Mouse (Mus musculus) liver, embryonic 14.5 days (tissue): ENCODE measurements around the gene Hnrnpa2b1. TPM values are rescaled to one million over a fixed set of nuclear protein-coding genes. Genes with fewer than 3 reads are reported as not detected.
"Not testable (repeated sequence)": the region's sequence is repeated elsewhere in the genome, so short reads cannot be mapped to it uniquely, and the experiment has no call there.

Experiments
- ATAC-seq: fragments of 200-750 bp; cut with Nextera tagmentation; 2 replicates; pipeline ENCODE4 v1.8.0; 2017; ENCODE audit warnings: moderate number of reproducible peaks, mild to moderate bottlenecking, moderate library complexity; ENCODE audit not compliant: insufficient read depth
- DNase-seq, 3 experiments: peaks; one replicate each; pipeline ENCODE4 v3.0.0-alpha.2; 2012 to 2013; ENCODE audit warnings: low read depth in 3 of 3, low spot score in 3 of 3
- H3K27ac ChIP-seq: fragments of 300-500 bp; sonication (generic); 2 replicates; pipeline ENCODE4 v1.5.1; 2014; ENCODE audit warnings: moderate library complexity, mild to moderate bottlenecking, control low read depth, inconsistent platforms
- H3K27me3 ChIP-seq: fragments of 300-500 bp; sonication (generic); 2 replicates; pipeline ENCODE4 v1.6.1; 2014; ENCODE audit warnings: mild to moderate bottlenecking, low read length, moderate library complexity; ENCODE audit not compliant: control insufficient read depth, insufficient read depth
- H3K36me3 ChIP-seq: fragments of 300-500 bp; sonication (generic); replicated peaks from 2 replicates; pipeline ENCODE4 v1.6.1; 2014; ENCODE audit warnings: low read depth; ENCODE audit not compliant: control insufficient read depth, insufficient read depth
- H3K4me1 ChIP-seq, 2 experiments: fragments of 200-500 bp in 1 of 2; fragments of 300-500 bp in 1 of 2; sonication (generic) in 1 of 2; replicated peaks; 2 replicates each; pipeline ENCODE4 v1.6.1; 2012 to 2014; ENCODE audit warnings: antibody characterized with exemption in 1 of 2, inconsistent platforms in 1 of 2, low read length in 1 of 2; ENCODE audit not compliant: control insufficient read depth in 2 of 2, insufficient read depth in 2 of 2
- H3K4me2 ChIP-seq: fragments of 300-500 bp; sonication (generic); 2 replicates; pipeline ENCODE4 v1.6.1; 2014; ENCODE audit warnings: low read depth, mild to moderate bottlenecking, control low read depth, moderate library complexity
- H3K4me3 ChIP-seq, 2 experiments: fragments of 200-500 bp in 1 of 2; fragments of 300-500 bp in 1 of 2; sonication (generic) in 1 of 2; 2 replicates each; pipeline ENCODE4 v1.5.1; 2012 to 2014; ENCODE audit warnings: low read depth in 2 of 2, low read length in 2 of 2, mild to moderate bottlenecking in 2 of 2, control low read depth in 1 of 2, inconsistent platforms in 1 of 2, moderate library complexity in 1 of 2; ENCODE audit not compliant: insufficient read depth in 1 of 2
- H3K9ac ChIP-seq: fragments of 300-500 bp; sonication (generic); replicated peaks from 2 replicates; pipeline ENCODE4 v1.6.1; 2014; ENCODE audit warnings: mild to moderate bottlenecking, control low read depth, moderate library complexity
- H3K9me3 ChIP-seq: fragments of 300-500 bp; sonication (generic); 2 replicates; pipeline ENCODE4 v1.6.1; 2016; ENCODE audit warnings: low read length, mixed read lengths; ENCODE audit not compliant: control insufficient read depth
- CTCF ChIP-seq: IDR thresholded peaks from 2 replicates; pipeline ENCODE4 v1.5.1; 2016; ENCODE audit warnings: antibody characterized with exemption, low read depth, control low read depth
- EP300 ChIP-seq: IDR thresholded peaks from 2 replicates; pipeline ENCODE4 v1.6.1; 2016; ENCODE audit warnings: antibody characterized with exemption, low read depth
- WGBS: fragments of 180-500 bp; shearing (Covaris S2); extraction: QIAGEN DNeasy Blood & Tissue Kit; methylation state at CpG from one replicate; pipeline ENCODE4 v1.1.7; 2014; ENCODE audit not compliant: insufficient replicate concordance; 5-methylcytosine and 5-hydroxymethylcytosine counted together
- polyA plus RNA-seq, 2 experiments: library from polyadenylated mRNA; depleted of rRNA in 1 of 2; stranded (reverse) in 1 of 2; unstranded in 1 of 2; fragments of >200 nt; fragmentation: Nextera tagmentation in 1 of 2; extraction: Ambion mirVana in 1 of 2; gene quantifications; 2 replicates each; pipeline versions ENCODE4 v1.2.1 to v1.2.3; 2012 to 2014

The Hnrnpa2b1 gene
- polyA plus RNA-seq, 2 experiments, result 462 to 684 TPM

GRCm38 (mm10) chr6:51486731-51487130, 17.0 kb upstream of the Hnrnpa2b1 start:
- DNase-seq, result no peak
- Histone ChIP-seq H3K36me3 (peaks cover 14% of the 10 kb centered on the region), H3K9ac (no peak overlapping the region), H3K4me3 (no peak overlapping the region), H3K27me3 (no peaks in the 10 kb centered on the region), H3K9me3 (no peaks in the 10 kb centered on the region), H3K4me1 (peaks cover 0 to 7% of the 10 kb centered on the region in 2 experiments; a peak in 2 of 4 replicates), H3K4me2 (no peak overlapping the region), H3K27ac (no peak overlapping the region)
- no peak for ATAC-seq
- no peak for TF ChIP-seq EP300
- WGBS, result 81% methylated on average over 5 of the region's 5 CpGs

- Histone ChIP-seq H3K27me3 (no peaks in the 10 kb centered on the region), H3K4me2 (no peak overlapping the region), H3K9ac (no peak overlapping the region), H3K27ac (no peak overlapping the region), H3K36me3 (peaks cover 19% of the 10 kb centered on the region), H3K9me3 (no peaks in the 10 kb centered on the region), H3K4me3 (no peak overlapping the region), H3K4me1 (peaks cover 0 to 7% of the 10 kb centered on the region in 2 experiments; a peak in 2 of 4 replicates)
- TF ChIP-seq EP300 (no peak), CTCF (no peak)
- WGBS, result 9% methylated on average over 7 of the region's 7 CpGs
- DNase-seq (no peak), ATAC-seq (no peak)
Observed at GRCm38 (mm10) chr6:51486076-51486710, 16.5 kb upstream of the Hnrnpa2b1 start.

- Histone ChIP-seq H3K9ac (no peak overlapping the region), H3K27ac (no peak overlapping the region), H3K4me1 (peaks cover 0 to 7% of the 10 kb centered on the region in 2 experiments; a peak in 2 of 4 replicates), H3K27me3 (no peaks in the 10 kb centered on the region), H3K36me3 (peaks cover 25% of the 10 kb centered on the region), H3K4me3 (no peak overlapping the region), H3K4me2 (no peak overlapping the region), H3K9me3 (no peaks in the 10 kb centered on the region)
- WGBS, result 17% methylated on average over 2 of the region's 2 CpGs
- TF ChIP-seq CTCF (no peak), EP300 (no peak)
- ATAC-seq, result 0 out of 2 replicates have a peak, but pooled peaks have one; percentile 15
- DNase-seq, result no peak
Observed at GRCm38 (mm10) chr6:51485646-51486045, 16.0 kb upstream of the Hnrnpa2b1 start.

GRCm38 (mm10) chr6:51484556-51484955, 14.9 kb upstream of the Hnrnpa2b1 start:
- TF ChIP-seq CTCF, result peak; percentile 15; the same call in 1 of the 2 replicates
- H3K27ac ChIP-seq, H3K4me1 ChIP-seq, H3K4me3 ChIP-seq, DNase-seq, H3K9me3 ChIP-seq, H3K4me2 ChIP-seq, H3K27me3 ChIP-seq, ATAC-seq, H3K9ac ChIP-seq: not testable (repeated sequence)
- H3K36me3 ChIP-seq, result peaks cover 36% of the 10 kb centered on the region
- WGBS, result 89% methylated on average over 8 of the region's 8 CpGs

GRCm38 (mm10) chr6:51483861-51484260, 14.2 kb upstream of the Hnrnpa2b1 start:
- DNase-seq (no peak), ATAC-seq (no peak)
- H3K4me1 ChIP-seq, result peaks cover 7 to 10% of the 10 kb centered on the region in 2 experiments
- H3K9ac ChIP-seq, result no peak overlapping the region
- no peak for TF ChIP-seq EP300
- no peak for TF ChIP-seq CTCF
- H3K4me2 ChIP-seq, result no peak overlapping the region
- H3K9me3 ChIP-seq, result no peaks in the 10 kb centered on the region
- peaks cover 43% of the 10 kb centered on the region for H3K36me3 ChIP-seq
- H3K4me3 ChIP-seq, result no peak overlapping the region
- H3K27me3 ChIP-seq, result no peaks in the 10 kb centered on the region
- no peak overlapping the region for H3K27ac ChIP-seq
- 85% methylated on average over 3 of the region's 3 CpGs for WGBS
